Mouse (Mus musculus): Measurements from ENCODE around the gene Arhgef25. TPM values are rescaled to one million over a fixed set of nuclear protein-coding genes. Genes with fewer than 3 reads are reported as not detected.

Gene Arhgef25
- polyA plus RNA-seq, 1 experiment from 2014 or later = 32.7 TPM

DNA sequence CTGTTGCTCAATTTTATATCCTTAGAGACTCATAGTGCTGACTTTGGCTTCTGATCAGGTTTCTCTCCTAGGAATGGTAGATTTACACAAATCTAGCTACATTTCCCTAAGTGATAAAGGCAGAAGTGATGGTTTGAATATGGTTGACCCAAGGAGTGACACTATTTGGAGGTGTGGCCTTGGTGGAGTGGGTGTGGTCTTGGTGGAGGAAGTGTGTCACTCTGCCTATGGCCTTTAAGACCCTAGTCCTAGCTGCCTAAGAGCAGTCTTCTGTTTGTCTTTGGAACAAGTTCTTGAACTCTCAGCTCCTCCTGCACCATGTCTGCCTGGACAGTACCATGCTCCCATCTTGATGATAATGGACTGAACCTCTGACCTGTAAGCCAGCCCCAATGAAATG lies 27.3 kb upstream of the Arhgef25 start:
- Histone ChIP-seq H3K4me2 (no peak overlapping the region), H3K9ac (replicated peaks) (no peak overlapping the region), H3K4me3 (replicated peaks) (no peak overlapping the region), H3K9me3 (replicated peaks) (no peaks in the 10 kb centered on the region), H3K27me3 (replicated peaks) (no peaks in the 10 kb centered on the region), H3K36me3 (no peaks in the 10 kb centered on the region), H3K4me1 (no peaks in the 10 kb centered on the region), H3K27ac (replicated peaks) (no peak overlapping the region)
- no peak for ATAC-seq (ENCODE audit: low FRiP score)

DNA sequence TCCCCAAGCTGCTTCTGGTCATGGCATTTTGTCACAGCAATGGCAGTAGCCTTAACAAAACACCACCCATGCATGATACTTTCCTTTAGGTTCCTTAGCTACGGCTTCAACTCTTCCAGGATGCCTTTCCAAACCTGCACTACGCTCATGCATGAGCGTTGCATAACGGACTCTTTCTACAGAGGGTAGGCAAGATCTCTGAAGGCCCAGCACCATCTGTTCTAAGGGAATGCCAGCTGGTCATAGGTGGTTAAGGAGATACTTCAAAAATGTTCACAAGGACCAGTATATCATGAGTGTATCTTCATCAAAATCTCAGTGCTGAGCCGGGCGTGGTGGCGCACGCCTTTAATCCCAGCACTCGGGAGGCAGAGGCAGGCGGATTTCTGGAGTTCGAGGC lies 26.6 kb upstream of the Arhgef25 start:
- H3K27me3 ChIP-seq (replicated peaks) = no peaks in the 10 kb centered on the region
- no peak for ATAC-seq (ENCODE audit: low FRiP score)
- no peak overlapping the region for H3K27ac ChIP-seq (replicated peaks)
- peaks cover 4% of the 10 kb centered on the region; the same call in 1 of the 2 replicates for H3K4me1 ChIP-seq
- H3K4me3 ChIP-seq (replicated peaks) = no peak overlapping the region
- H3K4me2 ChIP-seq = no peak overlapping the region
- H3K36me3 ChIP-seq = no peaks in the 10 kb centered on the region
- no peaks in the 10 kb centered on the region for H3K9me3 ChIP-seq (replicated peaks)
- H3K9ac ChIP-seq (replicated peaks) = no peak overlapping the region
- 96% methylated on average over 11 of the region's 11 CpGs for WGBS

DNA sequence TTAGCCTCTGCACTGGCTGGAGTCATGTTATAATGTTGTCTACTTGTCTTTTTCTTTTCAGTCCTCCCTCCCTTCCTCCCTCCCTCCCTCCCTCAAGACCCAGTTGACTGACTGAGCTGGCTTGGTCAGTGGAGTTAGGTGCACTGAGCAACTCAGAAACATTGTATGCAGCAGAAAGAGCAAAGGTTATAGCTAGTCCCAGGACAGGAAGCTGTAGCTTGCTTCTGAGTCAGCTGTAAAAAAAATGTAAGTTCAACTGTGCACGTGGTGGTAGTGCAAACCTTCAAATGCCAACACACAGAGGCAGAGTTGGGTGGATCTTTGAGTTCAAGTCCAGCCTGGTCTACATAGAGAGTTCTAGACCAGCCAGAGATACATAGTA lies 24.5 kb upstream of the Arhgef25 start:
- Histone ChIP-seq H3K4me3 (replicated peaks) (no peak overlapping the region), H3K27ac (replicated peaks) (no peak overlapping the region), H3K4me1 (peaks cover 20% of the 10 kb centered on the region), H3K4me2 (no peak overlapping the region), H3K9me3 (replicated peaks) (no peaks in the 10 kb centered on the region), H3K9ac (replicated peaks) (no peak overlapping the region), H3K36me3 (no peaks in the 10 kb centered on the region), H3K27me3 (replicated peaks) (no peaks in the 10 kb centered on the region)
- 64% methylated on average over 1 of the region's 1 CpGs for WGBS
- no peak for ATAC-seq (ENCODE audit: low FRiP score)

DNA sequence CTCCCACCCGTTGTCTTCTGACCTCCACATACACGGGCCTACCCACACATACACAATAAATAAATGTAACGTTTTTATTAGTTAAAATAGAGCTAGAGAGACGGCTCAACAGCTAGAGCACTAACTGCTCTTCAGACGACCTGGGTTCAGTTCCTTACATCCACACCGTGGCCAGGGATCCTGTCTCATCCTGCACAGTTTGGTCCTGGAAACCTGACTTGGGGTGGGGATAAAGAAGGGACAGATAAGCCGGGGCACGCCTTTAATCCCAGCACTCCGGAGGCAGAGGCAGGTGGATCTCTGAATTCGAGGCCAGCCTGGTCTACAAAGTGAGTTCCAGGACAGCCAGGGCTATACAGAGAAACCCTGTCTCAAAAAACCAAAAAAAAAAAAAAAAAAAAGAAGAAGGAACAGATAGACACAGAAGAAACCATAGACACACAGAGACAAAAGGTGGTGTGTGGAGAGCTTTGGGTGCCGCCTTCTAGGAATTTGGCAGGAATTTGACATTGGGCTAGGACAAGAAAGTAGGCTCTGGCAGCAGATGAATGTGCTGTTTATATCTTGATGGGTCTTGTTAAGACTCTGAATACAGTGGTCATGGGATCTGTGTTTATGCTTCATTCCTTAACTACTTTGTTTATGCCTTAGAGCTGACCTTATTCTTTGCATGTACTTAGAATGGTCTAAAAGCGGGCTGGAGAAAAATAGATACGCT lies 24.0 kb upstream of the Arhgef25 start:
- no peak overlapping the region for H3K4me2 ChIP-seq
- no peak for ATAC-seq (ENCODE audit: low FRiP score)
- peaks cover 22% of the 10 kb centered on the region for H3K4me1 ChIP-seq
- H3K36me3 ChIP-seq = 0 out of 2 replicates have a peak, but pooled peaks cover under 1% of the 10 kb centered on the region
- no peak overlapping the region for H3K4me3 ChIP-seq (replicated peaks)
- H3K9ac ChIP-seq (replicated peaks) = no peak overlapping the region
- no peak overlapping the region for H3K27ac ChIP-seq (replicated peaks)
- no peaks in the 10 kb centered on the region for H3K9me3 ChIP-seq (replicated peaks)
- WGBS = 91% methylated on average over 13 of the region's 13 CpGs
- H3K27me3 ChIP-seq (replicated peaks) = no peaks in the 10 kb centered on the region

DNA sequence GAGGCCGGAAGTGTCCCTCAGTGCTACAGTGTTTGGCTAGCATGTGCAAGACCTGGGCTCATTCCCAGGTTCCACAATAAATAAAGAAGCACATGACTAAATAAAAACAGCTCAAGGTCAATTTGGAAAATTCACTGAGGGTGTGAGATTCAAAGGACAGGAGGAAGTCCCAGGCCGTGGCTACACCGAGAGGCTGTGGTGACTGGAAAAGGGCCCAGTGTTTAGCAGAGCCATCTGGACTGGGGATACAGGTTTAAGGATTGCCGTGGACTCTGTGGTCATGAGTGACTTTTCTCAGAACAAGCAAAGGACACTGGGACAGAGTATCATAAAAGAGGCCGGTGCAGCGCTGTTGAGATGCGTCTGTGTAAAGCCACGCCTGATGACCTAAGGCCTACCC lies 23.4 kb upstream of the Arhgef25 start:
- 91% methylated on average over 8 of the region's 8 CpGs for WGBS
- H3K9ac ChIP-seq (replicated peaks) = no peak overlapping the region
- no peaks in the 10 kb centered on the region for H3K27me3 ChIP-seq (replicated peaks)
- no peak for ATAC-seq (ENCODE audit: low FRiP score)
- H3K4me1 ChIP-seq = peaks cover 22% of the 10 kb centered on the region
- H3K9me3 ChIP-seq (replicated peaks) = no peaks in the 10 kb centered on the region
- 0 out of 2 replicates have a peak, but pooled peaks cover 3% of the 10 kb centered on the region for H3K36me3 ChIP-seq
- H3K4me2 ChIP-seq = no peak overlapping the region
- H3K27ac ChIP-seq (replicated peaks) = no peak overlapping the region
- no peak overlapping the region for H3K4me3 ChIP-seq (replicated peaks)

DNA sequence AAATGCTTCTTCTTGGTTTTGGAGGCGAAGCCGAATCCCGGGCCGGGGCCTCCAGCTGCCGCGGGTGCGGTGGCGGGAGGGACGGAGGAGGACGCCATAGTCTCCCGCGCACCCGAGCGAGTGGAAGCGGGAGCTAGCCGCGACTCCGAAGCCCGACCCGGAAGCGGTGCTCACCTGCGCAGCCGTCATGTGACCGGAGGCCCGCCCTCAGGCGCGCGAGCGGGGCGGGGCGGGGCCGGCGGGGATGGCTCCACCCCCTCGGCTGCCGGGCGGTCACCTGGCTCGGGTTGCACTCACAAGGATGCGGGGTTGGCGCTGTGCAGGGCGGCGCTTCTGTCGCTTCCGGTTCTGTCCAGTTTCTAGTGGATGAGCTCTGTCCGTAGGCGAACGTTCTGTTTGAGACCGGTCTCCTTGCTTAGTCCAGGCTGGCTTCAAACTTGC lies 21.6 kb upstream of the Arhgef25 start, which contains the start of gene Pip4k2c:
Pip4k2c (minus strand) TSS at position 172 of the 441 bp plus-strand sequence.
- WGBS = under 1% methylated on average over 44 of the region's 47 CpGs
- Histone ChIP-seq H3K4me1 (peaks cover 22% of the 10 kb centered on the region), H3K27ac (replicated peaks) (peak within 1 kb of the TSS; percentile 61), H3K4me2 (peak within 1 kb of the TSS; percentile 95), H3K4me3 (replicated peaks) (peak within 1 kb of the TSS; percentile 90), H3K27me3 (replicated peaks) (no peaks in the 10 kb centered on the region), H3K36me3 (peaks cover 14% of the 10 kb centered on the region), H3K9ac (replicated peaks) (peak within 1 kb of the TSS; percentile 72), H3K9me3 (replicated peaks) (no peaks in the 10 kb centered on the region)
- ATAC-seq (ENCODE audit: low FRiP score) = peak; percentile 96

DNA sequence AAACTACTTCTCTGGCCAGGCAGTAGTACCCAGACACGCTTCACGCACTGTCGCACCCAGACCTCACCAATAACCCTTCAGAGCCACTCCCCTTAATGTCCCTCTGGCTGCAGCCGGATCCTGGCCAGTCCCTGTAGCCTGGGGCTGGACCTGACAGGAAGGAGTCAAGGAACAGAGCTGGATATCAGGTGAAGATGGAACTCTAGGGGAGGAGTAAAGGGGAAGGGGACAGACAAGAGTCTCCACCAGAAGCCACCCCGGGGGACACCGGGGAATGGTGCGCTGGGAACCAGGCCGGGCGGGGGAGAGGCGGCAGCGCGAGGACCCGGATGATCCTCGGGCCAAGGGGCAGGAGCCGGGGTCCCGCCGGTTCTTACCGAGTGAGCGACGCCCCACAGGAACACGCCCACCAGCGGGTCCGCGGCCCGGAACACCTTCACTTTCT lies 21.1 kb upstream of the Arhgef25 start:
- Histone ChIP-seq H3K9ac (replicated peaks) (peak overlapping the region; percentile 72), H3K4me1 (peaks cover 22% of the 10 kb centered on the region), H3K36me3 (peaks cover 17% of the 10 kb centered on the region), H3K9me3 (replicated peaks) (no peaks in the 10 kb centered on the region), H3K27ac (replicated peaks) (peak overlapping the region; percentile 61), H3K4me3 (replicated peaks) (peak overlapping the region; percentile 90), H3K4me2 (peak overlapping the region; percentile 95), H3K27me3 (replicated peaks) (no peaks in the 10 kb centered on the region)
- peak; percentile 60 for ATAC-seq (ENCODE audit: low FRiP score)
- under 1% methylated on average over 23 of the region's 25 CpGs for WGBS

DNA sequence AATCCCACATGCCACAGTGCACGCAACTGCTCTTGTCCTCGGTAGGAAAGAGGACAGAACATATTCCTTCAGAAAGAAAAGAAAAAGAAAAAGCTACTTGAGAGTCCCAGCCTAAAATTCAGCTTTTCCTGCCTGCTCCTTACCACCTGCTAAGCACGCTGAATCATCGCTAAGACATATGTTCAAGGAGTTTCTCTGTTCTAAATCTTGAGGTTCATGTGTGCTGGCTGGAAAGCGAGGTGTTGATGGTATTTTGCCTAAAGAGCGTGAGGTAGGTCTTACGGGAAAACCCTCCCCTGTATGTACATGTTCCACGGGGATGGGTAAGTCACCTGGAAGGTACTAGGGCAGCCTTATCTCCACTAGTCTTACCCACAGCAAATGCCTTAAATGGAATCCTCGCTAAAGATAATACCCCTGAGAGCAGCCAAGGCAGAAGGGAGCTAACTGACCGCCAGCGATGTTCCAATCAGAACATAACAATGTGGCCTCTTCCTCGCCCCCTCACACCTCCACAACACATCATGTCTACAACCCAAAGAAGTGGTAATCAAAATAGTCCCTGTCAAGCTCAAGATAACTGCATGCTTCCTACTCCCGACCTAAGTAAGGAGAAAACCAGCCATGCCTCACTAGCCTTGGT lies 20.2 kb upstream of the Arhgef25 start:
- Histone ChIP-seq H3K27me3 (replicated peaks) (no peaks in the 10 kb centered on the region), H3K9ac (replicated peaks) (0 out of 2 replicates have a peak overlapping the region, but pooled peaks have one; percentile 72), H3K4me1 (peaks cover 22% of the 10 kb centered on the region), H3K4me3 (replicated peaks) (peak overlapping the region; percentile 90), H3K9me3 (replicated peaks) (no peaks in the 10 kb centered on the region), H3K4me2 (peak overlapping the region; percentile 95), H3K27ac (replicated peaks) (no peak overlapping the region), H3K36me3 (peaks cover 26% of the 10 kb centered on the region)
- no peak for ATAC-seq (ENCODE audit: low FRiP score)
- 89% methylated on average over 13 of the region's 13 CpGs for WGBS

DNA sequence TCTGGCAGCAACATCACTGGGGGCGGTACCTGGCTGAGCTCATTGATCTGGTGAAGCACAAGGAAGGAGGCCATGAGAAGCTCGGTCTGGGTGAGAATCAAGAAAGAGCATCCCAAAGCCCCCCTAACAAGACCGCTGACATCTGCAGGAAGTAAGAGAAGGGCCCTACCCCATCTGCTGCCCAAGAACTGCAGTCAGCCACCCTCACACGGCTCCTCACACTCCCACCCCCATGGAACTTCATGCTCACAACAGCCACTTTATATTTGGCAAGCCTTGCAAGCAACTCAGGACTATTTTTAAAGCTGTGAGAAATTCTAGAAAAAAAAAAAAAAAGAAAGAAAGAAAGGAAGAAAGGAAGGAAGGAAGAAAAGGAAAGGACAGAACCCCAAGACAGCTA lies 19.0 kb upstream of the Arhgef25 start:
- no peak overlapping the region for H3K4me2 ChIP-seq
- H3K9me3 ChIP-seq (replicated peaks) = no peaks in the 10 kb centered on the region
- H3K4me1 ChIP-seq = peaks cover 22% of the 10 kb centered on the region
- no peak for ATAC-seq (ENCODE audit: low FRiP score)
- H3K27me3 ChIP-seq (replicated peaks) = no peaks in the 10 kb centered on the region
- no peak overlapping the region for H3K4me3 ChIP-seq (replicated peaks)
- WGBS = 93% methylated on average over 4 of the region's 4 CpGs
- H3K36me3 ChIP-seq = peaks cover 31% of the 10 kb centered on the region
- no peak overlapping the region for H3K9ac ChIP-seq (replicated peaks)
- H3K27ac ChIP-seq (replicated peaks) = no peak overlapping the region

DNA sequence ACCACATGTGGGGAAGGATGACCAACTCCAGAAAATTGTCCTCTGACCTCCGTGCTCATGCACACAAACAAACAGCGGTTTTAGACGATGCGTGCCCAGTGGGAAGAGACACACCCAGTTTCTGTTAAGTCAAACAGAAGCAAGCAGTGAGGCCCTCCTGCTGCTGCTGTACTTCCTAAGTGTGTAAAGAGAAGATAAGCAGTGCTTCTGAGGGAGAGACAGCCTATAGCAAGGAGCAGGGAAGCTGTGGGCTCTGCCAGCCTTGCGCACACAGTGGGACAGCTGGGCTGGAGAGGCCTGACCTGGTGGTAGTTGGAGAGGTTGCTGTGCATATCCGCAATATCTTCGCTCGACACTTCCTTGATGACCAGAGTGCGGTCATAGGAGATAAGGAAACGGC lies 15.5 kb upstream of the Arhgef25 start:
- Histone ChIP-seq H3K4me1 (peaks cover 12% of the 10 kb centered on the region), H3K4me2 (no peak overlapping the region)

DNA sequence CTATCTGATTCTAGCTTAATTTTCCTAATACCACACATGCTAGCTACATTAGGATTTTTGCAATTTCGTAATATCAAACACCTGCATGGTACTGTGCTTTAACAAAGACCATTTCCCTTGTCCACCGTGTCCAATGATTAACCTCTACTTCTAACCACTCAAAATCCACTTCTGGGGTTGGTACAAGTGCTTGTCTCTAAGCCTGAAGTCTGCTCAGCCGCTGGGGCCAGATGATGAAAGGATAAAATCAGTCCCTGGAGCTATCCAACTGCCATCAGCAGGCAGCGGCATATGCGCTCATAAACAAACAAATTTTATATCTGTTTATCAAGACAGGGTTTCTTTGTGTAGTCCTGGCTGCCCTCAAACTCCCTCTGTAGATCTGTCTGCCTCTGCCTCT lies 14.7 kb upstream of the Arhgef25 start:
- no peak overlapping the region for H3K27ac ChIP-seq (replicated peaks)
- H3K9me3 ChIP-seq (replicated peaks) = no peaks in the 10 kb centered on the region
- no peaks in the 10 kb centered on the region for H3K27me3 ChIP-seq (replicated peaks)
- peaks cover 70% of the 10 kb centered on the region for H3K36me3 ChIP-seq
- H3K4me2 ChIP-seq = no peak overlapping the region
- ATAC-seq (ENCODE audit: low FRiP score) = no peak
- H3K9ac ChIP-seq (replicated peaks) = no peak overlapping the region
- H3K4me3 ChIP-seq (replicated peaks) = no peak overlapping the region
- H3K4me1 ChIP-seq = peaks cover 4% of the 10 kb centered on the region
- 88% methylated on average over 5 of the region's 5 CpGs for WGBS

More for the DNA sequence above, 15.5 kb upstream of the Arhgef25 start:
- Histone ChIP-seq H3K9me3 (replicated peaks) (no peaks in the 10 kb centered on the region), H3K27ac (replicated peaks) (no peak overlapping the region), H3K9ac (replicated peaks) (no peak overlapping the region), H3K36me3 (peaks cover 62% of the 10 kb centered on the region), H3K4me3 (replicated peaks) (no peak overlapping the region), H3K27me3 (replicated peaks) (no peaks in the 10 kb centered on the region)
- 92% methylated on average over 10 of the region's 10 CpGs for WGBS
- no peak for ATAC-seq (ENCODE audit: low FRiP score)

DNA sequence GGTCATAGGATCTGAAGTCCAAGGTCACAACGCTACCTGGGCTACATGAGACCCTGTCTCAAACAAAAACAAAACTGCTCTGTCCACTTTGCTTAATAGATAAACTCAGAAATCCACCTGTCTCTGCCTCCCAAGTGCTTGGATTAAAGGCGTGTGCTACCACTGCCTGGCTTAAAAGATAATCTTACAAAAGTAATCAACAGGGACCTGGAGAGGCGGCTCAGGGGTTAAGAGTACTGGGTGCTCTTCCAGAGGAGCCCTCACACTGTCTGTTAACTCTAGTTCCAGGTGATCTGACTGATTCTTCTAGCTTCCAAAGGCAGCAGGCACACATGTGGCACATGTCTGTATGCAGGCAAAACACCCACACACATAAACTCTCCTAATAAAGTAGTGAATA lies 13.2 kb upstream of the Arhgef25 start:
- H3K27ac ChIP-seq (replicated peaks) = no peak overlapping the region
- H3K4me1 ChIP-seq = no peaks in the 10 kb centered on the region
- H3K9ac ChIP-seq (replicated peaks) = no peak overlapping the region
- H3K9me3 ChIP-seq (replicated peaks) = no peaks in the 10 kb centered on the region
- no peaks in the 10 kb centered on the region for H3K27me3 ChIP-seq (replicated peaks)
- no peak overlapping the region for H3K4me2 ChIP-seq
- no peak overlapping the region for H3K4me3 ChIP-seq (replicated peaks)
- 98% methylated on average over 3 of the region's 3 CpGs for WGBS
- H3K36me3 ChIP-seq = peaks cover 82% of the 10 kb centered on the region
- ATAC-seq (ENCODE audit: low FRiP score) = no peak
